Mouse (Mus musculus) adrenal gland, postnatal 14 days (tissue): ENCODE results near the gene Trappc3l. TPM values are rescaled to one million over a fixed set of nuclear protein-coding genes. Genes with fewer than 3 reads are reported as not detected.
"Not testable (repeated sequence)": the region's sequence is repeated elsewhere in the genome, so short reads cannot be mapped to it uniquely, and the experiment has no call there.

Experiments used
- DNase-seq: peaks from one replicate; pipeline ENCODE4 v3.0.0; 2021; ENCODE audit warnings: mixed read lengths
- long read RNA-seq, 2 experiments: library from polyadenylated mRNA; stranded (forward); transcript quantifications; one replicate each; pipeline ENCODE4 v2.0.0; 2021
- total RNA-seq: library from RNA; stranded (reverse); gene quantifications from 2 replicates; pipeline ENCODE4 v1.2.3, GENCODE M21; 2021

Gene Trappc3l
- not detected in 2 replicates for total RNA-seq
- long read RNA-seq, experiment 1, result 0 reads
- long read RNA-seq, experiment 2, partial matches to known transcripts, result 0 of 2 reads
- long read RNA-seq, experiment 2, other reads (novel, unspliced or antisense), result 2 of 2 reads

DNA sequence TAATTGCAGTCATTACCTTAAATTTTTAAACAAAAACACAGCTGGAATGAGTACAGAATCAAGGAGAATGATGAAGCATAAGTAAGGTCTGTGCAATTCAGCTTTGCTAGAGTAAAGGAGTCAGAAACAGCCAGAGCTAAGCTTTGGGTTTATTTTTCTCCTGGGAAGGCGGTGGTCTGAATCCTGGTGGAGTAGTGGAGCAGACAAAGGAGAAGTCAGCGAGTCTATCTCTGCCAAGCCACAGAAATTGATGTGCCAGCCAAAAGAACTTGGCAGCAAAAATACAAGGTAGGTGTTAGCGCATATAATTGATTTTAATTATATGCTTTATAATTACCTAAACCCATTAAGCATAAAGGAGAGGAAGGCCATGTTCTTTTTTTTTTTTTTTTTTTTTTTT, at the start of gene Trappc3l:
Gene Trappc3l, plus strand, starts transcription at position 197 of the 400 bp plus-strand sequence.
- DNase-seq, result no peak

- not testable (repeated sequence) for DNase-seq
These were observed 40.7 kb upstream of the Trappc3l start for GRCm38 (mm10) chr10:33996686-33997085.

GRCm38 (mm10) chr10:33998397-33998796, 39.0 kb upstream of the Trappc3l start:
- no peak for DNase-seq

- no peak for DNase-seq
These were observed 24.8 kb upstream of the Trappc3l start for GRCm38 (mm10) chr10:34012581-34012980.

DNA sequence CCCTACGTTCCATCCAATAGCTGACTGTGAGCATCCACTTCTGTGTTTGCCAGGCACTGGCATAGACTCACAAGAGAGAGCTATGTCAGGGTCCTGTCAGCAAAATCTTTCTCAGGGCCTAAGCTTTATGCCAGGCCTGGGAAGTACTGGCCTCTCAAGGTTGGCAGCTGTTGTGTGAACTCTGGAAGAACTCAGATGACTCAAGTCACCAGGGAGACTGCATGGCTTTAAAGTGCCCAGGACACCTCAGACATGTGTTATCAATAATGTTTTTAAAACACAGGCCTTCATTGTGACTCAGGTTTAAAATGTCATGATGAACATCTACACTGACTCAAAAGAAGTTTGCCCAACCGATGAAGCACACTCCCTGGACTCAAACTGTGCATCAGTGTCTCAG, 24.2 kb upstream of the Trappc3l start:
- peak; percentile 52 for DNase-seq

- DNase-seq, result peak; percentile 59
These were observed 18.6 kb upstream of the Trappc3l start for GRCm38 (mm10) chr10:34018746-34019301.

- DNase-seq, result peak; percentile 99
These were observed 17.9 kb upstream of the Trappc3l start, which contains the start of gene Rwdd1 for GRCm38 (mm10) chr10:34019302-34020075. Gene Rwdd1 (minus strand): TSS chr10:34019624.

- no peak for DNase-seq
These were observed 7.1 kb upstream of the Trappc3l start for GRCm38 (mm10) chr10:34030322-34030721.

- DNase-seq, result peak; percentile 87
These were observed 3.6 kb upstream of the Trappc3l start for GRCm38 (mm10) chr10:34033630-34034305.

DNA sequence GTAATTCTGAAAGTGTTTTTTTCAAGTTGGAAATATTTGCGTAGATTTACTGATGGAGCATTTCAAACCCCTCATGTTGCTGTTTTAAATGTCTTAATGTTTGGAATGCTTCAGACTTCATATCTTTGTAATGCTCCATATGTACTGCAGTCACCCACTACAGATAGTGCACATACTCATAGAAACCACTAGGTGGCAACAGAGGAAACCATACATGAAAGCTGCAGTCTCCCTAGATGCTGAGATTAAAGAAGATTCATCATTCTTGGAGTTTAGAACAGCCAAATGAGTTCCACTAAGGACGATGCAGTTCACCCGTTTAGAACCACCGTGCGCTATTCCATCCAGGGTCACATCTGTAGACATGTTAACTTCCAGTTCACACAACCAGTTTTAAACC, 810 bp upstream of the Trappc3l start:
- no peak for DNase-seq

DNA sequence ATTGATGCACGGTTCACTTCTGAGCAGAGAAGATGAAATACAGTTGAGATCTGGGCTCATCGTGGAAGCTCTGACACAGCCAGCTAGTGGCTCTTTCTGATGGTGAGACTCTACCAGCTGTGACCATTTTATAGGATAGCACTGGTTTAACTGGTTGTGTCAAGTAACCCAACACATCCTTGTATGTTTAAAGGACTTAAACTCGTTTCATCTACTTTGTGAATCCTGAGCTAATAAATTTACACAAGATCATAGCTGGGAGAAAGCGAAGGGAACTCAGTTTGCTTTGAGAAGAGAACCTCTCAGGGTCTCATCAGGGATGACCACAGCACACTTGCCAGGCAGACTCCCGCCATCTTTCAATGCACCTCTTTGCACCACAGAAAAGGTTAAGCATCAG, 6.8 kb downstream of the Trappc3l start, which contains the start of gene Calhm4:
Gene Calhm4, minus strand, starts transcription at position 101 of the 400 bp plus-strand sequence.
- DNase-seq, result no peak

- no peak for DNase-seq
These were observed 16.6 kb downstream of the Trappc3l start for GRCm38 (mm10) chr10:34053987-34054386.

DNA sequence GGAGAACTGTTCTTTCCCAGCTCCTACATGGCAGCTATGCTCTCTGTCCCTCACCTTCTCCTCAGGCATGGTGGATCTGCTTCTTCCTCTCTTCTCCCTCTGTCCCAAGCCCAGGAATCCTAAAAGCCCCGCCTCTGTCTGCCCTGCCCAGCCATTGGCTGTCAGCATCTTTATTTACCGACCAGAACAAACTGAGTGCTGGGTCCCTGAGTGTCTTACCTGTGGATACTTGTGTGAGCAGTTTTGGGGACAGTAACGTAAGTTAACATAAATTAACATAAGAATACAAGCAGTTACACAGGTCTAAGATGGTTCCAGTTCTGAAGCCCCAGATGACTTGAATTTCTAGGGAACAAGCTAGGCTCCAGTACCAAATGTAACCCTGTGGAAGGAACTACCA, 29.2 kb downstream of the Trappc3l start:
- DNase-seq, result no peak

DNA sequence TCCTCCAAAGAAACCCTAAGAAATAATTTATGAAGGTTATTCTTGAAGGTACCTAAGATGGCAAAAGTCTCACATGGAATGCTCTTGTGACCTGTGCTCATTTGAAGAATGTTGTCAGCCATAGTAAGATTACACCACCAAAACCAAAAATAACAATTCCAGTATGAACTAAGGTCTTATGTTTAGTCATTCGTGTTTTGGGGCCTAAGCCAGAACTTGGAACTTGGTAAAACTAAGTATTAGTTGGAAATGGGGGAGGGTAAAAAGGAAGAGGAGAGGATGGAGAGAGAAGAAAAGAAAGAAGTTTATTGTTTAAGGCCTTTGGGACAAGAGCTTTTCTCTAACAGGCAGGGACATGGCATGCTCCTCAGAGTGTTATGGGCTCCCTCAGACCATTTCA, 32.2 kb downstream of the Trappc3l start:
- no peak for DNase-seq

DNA sequence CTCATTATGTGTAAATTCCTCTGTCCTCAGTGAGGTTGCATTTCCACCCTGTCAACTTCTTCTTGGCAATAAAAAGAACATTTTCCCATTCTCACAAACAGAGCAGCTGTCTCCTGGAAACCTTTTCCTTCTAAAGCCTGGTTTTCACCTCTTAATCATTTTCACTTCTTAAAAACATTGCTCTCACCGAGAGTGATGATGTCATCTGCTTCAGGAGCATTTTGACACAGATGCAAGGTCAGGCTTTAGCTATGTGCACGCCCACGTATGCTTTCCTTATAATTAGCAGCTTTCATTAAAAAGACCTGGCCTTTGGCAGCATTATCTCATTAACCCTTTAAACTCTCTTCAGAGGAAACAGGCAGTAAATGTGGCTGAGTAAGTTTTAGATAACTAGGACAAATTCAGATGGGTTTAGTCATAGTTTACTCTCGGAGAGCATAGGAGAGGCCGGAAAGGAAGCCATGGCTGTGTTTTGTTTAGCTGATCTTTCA, 33.6 kb downstream of the Trappc3l start:
- no peak for DNase-seq

DNA sequence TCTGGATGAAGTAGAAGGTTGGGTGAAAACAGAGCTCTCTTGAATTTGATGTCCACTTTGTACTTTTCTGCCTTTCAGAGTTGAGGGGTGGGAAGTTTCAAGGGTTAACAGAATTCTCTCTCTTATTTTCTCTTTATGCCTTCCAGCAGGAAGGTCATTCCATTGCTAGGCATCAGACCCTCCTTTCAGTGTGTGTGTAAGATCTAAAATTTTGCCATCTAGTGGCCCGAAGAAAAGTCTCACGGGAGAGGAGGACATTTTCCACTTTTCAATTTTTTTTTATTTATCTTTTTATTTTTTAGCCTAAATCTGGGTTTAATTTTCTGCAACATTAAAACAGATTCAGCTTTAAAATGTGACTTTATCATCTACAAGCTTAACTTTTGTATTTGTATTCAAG, 34.3 kb downstream of the Trappc3l start:
- no peak for DNase-seq

GRCm38 (mm10) chr10:34074522-34075200, 37.3 kb downstream of the Trappc3l start:
- DNase-seq, result no peak

DNA sequence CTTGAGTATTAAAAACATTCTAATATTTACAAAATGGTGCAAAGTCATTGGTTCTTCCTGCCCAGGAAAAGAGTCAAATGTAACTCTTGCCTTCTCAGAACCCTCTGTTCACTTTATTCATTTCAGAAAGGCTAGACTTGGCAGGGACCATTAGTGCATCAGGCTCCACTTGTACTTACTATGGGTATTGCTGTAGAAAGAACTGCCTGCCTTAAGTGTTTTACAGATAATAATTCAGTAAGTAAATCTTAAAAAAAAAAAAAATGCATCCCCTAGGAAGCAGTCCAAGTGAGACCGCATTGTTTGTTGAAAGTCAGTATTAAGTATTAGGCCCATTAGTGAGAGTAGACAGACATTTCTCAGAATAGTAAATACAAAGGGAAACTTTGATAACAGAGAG, 49.1 kb downstream of the Trappc3l start:
- DNase-seq, result no peak

DNA sequence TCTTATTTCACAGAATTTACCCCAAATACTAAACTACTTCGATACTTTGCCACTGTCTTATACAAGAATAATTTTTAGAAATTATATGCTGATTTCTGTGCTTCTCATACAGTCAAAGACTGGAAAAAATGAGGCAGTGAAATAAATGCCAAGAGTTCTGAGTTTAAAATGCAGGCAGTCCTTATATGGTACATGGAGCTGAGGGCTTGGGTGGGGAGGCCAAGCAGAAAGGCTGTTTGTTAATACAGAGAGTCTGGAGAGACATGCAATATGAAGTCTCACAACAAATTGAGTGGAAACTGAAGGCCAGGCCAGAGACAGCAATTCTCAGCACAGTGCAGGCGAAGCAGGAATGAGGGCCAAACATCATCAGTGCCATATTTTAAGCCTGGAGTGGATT, 51.1 kb downstream of the Trappc3l start:
- no peak for DNase-seq

DNA sequence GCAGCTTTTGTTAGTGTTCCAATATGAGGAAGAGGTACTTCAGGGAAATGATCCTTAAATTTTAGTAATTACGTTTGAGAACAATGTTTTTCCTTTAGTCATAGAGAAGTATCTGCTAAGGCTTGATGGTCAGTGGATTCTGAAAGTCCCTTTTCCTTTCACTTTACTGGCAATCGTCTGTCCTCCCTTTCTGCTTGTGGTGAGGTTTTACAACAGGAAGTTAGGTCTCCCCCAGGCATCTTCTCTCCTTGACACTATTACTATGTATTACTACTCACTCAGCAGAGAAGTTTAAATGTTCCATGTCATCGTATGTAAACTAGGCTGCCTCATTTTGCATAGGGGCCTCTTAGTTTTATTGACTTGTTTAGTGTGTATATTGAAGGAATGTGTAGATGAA, 52.1 kb downstream of the Trappc3l start:
- no peak for DNase-seq

DNA sequence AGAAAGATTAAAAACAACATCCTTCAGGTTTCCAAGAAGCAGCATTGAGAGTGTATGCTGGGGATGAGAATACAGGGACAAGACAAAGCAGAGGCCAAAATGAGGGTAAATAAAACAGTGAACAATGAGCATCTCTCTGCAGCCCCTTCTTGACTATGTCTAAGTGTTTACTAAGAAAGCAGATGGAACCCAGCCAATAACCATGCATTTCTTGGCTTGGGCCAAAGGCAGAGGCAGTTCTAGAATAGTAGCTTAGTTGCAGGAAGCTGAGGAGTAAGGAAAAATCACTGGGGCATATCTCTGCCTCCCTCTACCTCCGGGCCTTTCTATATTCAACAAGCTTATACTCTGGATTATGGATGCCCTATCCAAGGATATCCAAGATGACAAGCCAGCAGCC, 53.1 kb downstream of the Trappc3l start:
- DNase-seq, result no peak

- DNase-seq, result no peak
These were observed 54.5 kb downstream of the Trappc3l start for GRCm38 (mm10) chr10:34091888-34092287.
